Mouse (Mus musculus) spleen, postnatal 10 days (tissue): ENCODE measurements around the gene Mrrf.
A peak's percentile ranks its signal among the peaks of the same experiment; 100 is the strongest.
"Not testable (repeated sequence)": the region's sequence is repeated elsewhere in the genome, so short reads cannot be mapped to it uniquely, and the experiment has no call there.

ENCODE experiments used
- DNase-seq, 2 experiments: peaks; one replicate each; pipeline ENCODE4 v3.0.0; 2021 to 2022; ENCODE audit warnings: low spot score in 2 of 2

Gene Mrrf

DNA sequence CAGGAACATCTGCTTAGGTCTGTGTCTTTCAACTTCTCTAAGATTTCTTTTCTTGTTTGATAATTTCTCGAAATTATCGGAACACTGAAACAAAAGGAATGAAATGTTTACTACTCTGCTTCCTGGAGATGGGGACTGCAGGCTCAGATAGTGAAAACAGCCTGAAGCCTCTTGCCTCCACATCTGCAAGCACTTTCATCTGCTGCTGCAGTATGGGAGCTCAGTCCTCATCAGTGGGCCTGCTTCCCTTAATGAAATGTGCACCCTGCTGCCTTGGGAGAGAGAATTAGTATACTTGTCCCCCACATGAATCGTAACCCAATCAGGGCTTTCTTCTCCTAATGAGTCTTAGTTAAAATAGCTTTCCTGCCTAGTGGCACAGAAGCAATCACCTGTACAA is 7.1 kb upstream of the Mrrf start:
- no peak for DNase-seq

- DNase-seq: no peak
These were observed 302 bp upstream of the Mrrf start for GRCm38 (mm10) chr2:36135887-36136286.

DNA sequence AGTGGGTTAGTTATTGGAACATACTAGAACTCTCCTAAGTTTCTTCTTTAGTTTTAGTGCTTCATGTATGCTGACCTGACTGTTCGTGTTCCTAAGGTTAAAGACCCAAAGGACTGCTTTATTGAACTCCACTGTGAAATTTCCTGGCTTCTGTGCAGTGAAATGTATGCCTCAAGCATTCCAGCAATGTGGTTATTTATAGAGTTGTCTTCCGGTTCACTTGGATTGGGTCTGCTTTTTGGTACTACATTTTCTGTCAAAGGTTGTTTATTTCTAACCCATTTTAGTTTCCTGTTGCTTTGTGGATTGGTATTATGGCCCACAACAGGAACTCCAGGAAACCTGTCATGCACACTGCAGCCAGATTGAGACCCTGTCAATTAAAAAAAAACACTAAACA is 2.9 kb downstream of the Mrrf start:
- DNase-seq: no peak

- DNase-seq: no peak
These were observed 12.7 kb downstream of the Mrrf start for GRCm38 (mm10) chr2:36148876-36149365.

DNA sequence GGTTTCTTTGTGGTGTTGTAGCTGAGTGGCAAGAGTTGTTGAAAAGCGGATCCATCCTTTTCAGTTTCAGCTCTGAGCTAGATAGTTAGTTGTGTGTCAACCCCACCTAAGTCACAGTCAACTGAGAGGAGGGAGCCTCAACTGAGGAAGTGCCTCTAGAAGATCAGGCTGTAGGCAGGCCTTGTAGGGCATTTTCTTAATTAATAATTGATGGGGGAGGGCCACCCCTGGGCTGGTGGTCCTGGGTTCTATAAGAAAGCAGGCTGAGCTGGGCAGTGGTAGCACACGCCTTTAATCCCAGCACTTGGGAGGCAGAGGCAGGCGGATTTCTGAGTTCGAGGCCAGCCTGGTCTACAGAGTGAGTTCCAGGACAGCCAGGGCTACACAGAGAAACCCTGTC is 16.2 kb downstream of the Mrrf start:
- DNase-seq: not testable (repeated sequence)

GRCm38 (mm10) chr2:36157461-36157860 is 21.3 kb downstream of the Mrrf start:
- DNase-seq: no peak

DNA sequence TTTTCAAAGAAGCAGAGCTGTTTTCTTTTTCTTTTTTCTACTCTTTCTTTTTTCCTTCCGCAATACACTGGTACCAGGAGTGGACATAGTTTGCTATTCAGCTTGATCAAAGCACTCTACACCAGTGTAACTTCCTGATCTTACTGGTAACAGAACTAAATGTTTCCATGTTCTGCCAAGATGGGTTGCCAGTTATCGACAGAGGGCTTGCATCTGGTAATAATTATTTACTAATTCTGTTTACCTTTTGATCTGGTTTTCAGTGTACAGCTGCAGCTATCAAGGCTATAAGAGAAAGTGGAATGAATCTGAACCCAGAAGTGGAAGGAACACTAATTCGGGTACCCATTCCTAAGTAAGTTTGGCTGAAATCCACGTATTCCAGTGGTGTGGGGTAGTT is 23.1 kb downstream of the Mrrf start:
- no peak for DNase-seq

DNA sequence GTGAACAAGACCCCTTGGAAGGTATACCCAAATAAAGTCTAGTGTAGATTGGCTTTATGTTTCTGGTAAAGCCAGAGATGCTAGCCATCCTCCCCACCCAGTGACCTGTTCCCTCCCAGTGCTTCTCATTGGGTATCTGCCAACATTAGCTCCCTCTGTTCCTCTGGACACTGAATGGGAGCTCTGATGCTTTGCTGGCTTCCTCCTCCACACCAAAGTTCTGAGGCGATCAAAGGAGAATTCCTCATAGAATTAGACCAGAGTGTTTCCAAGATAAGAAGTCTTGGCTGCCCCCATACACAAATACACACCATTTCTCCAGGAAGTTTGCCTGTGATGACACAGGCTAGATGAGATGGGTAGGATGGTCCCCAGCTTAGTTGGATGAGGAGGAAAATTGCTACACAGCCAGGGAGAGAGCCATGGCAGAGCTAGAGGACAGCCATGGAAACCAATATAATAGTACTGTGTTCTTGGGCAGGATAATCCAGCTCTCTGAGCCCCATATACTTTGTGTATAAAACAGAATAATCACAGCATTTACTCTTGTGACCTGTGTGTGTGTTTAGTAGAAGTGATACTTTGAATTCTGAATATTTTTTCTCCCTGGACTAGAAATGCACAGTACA is 31.9 kb downstream of the Mrrf start:
- DNase-seq: no peak

- DNase-seq: no peak
These were observed 33.0 kb downstream of the Mrrf start for GRCm38 (mm10) chr2:36169176-36169575.

DNA sequence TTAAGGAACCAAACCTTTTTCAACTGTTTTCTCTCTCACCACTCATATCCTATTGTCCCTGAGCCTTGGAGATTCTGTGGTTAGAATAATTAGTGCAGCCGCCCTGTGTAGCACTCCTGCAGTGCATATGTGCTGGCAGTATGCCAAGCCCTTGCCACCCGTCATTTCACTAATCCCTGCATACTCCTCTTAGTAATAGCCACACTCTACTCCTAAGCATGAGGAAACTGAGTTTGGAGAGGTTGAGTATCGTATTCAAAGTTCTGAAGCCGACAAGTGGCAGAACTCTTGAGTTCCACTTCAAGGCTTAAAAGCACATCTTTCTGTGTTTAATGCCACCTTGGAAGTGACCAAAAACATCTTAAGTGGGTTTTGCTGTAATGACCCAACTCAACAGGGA is 35.9 kb downstream of the Mrrf start:
- no peak for DNase-seq

DNA sequence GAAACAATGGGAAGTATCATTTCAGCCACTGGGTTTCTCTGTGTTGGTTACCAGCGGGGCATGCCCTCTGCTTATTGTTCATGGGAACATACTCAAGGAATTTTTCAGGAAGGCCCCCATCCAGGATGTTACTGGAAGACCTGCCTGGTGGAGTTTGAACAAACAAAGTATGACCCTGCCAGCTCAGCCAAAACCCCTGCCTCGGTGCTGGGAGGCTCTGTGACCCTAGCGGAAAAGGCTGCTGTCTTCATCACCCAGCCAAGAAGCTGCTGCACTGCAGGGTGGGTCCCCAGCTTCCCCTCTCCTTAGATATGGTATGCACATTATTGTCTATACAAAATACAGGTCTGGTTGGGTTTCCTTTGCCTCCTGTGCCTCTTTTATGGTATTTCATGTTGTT is 36.4 kb downstream of the Mrrf start:
- DNase-seq: no peak

GRCm38 (mm10) chr2:36179487-36179886 is 43.3 kb downstream of the Mrrf start:
- DNase-seq: no peak

DNA sequence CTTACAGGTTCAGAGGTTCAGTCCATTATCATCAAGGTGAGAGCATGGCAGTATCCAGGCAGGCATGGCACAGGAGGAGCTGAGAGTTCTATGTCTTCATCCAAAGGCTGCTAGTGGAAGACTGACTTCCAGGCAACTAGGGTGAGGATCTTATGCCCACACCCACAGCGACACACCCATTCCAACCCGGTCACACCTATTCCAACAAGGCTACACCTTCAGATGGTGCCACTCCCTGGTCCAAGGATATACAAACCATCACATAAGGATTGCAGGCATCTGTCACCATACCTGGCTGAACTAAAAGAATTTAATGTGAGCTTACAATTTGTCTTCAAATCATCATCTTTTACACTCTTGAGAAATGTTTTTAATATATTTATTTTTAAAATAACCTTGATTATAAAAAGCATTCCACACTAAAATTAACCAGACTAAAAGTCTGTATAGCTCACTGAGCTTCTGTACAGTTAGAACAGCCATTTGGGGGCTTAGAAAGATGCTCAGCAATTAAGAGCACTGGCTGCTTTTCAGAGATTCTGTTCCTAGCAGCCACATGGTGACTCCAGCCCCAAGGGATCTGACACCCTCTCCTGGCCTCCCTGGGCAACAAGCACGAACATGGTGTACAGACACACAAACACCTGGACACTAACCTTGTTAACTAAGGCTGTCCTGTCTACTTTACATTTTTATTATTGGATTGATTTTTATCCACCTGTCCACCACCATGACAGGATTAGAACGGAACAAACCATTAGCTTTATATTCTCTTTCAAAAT is 45.6 kb downstream of the Mrrf start:
- DNase-seq: not testable (repeated sequence)

DNA sequence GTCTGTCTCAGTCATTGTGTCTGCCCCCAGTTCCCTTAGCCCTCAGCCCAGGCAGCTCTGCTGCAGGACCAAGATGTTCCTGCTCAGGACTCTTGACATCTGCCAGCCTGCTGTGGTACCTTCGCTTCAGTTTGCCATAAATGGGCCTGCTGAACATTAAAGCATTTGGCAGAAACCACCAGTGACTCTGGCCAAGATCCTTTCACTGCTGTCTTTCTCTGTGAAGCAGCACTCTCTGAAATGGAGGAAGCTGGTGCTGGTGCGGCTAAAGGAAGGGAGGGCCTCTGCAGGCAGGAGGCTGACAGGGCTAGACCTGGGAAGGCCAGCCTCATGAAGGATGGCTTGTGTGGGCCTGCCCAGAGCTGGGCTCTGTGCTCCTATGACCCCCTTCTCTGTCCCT is 47.1 kb downstream of the Mrrf start:
- DNase-seq: no peak

DNA sequence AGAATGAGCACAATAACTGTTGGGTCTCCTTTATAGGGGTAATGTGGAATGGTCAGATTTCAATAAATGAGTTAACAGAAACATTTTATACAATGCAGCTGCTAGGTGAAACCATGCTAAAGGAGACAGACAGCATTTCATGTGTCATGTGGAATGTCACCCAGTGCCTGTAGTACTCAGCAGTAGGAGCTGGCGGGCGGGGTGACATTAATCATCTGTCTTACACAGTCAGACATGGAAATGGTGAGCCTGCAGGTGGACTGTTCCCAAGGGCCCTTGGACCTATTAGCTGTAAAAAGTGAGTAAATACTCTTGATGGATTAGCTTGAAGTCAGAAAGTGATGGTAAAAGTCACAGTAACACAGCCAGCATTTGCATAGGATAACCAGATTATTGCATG is 48.0 kb downstream of the Mrrf start:
- DNase-seq: no peak

DNA sequence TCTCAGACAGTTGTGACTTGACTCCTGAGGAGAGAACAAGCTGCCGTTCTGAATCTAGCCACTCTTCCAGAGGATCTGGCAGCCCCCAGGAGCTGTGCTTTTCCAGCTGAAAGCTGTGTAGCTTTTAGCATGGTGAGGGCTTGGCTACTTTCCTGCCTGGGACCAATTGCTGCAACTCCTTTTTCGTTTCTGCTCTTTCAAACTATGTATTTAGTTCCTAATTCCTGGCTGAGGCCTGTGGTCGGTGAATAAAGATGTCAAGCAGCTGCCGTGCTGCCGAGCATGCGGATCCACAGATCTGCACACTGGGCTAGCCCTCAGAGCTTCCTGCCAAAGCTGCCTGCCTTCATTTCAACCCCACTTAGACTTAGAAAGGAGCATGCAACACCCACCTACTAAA is 48.7 kb downstream of the Mrrf start:
- no peak for DNase-seq

GRCm38 (mm10) chr2:36189200-36189599 is 53.0 kb downstream of the Mrrf start:
- not testable (repeated sequence) for DNase-seq

- no peak for DNase-seq
These were observed 55.1 kb downstream of the Mrrf start for GRCm38 (mm10) chr2:36191098-36191941.

DNA sequence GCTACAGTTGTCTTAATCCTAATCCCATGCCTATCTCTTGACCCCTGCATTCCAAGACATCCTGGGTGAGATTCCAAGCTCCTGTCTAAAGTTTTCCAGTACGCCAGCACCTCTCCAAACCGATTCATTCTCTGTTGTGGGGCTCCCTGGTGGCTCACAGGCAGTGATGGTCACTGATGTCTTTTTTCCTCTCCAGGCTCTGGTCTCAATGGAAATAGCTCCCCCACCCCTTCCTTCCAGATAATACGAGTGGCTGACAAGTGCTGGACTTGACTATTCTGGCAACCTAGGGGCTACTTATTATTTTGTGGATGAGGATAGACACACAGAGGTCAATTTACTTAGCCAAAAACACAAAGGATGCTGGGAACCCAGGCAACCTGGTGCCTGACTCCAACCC is 60.8 kb downstream of the Mrrf start:
- DNase-seq: no peak

GRCm38 (mm10) chr2:36197919-36198881 is 62.0 kb downstream of the Mrrf start:
- DNase-seq: peak; percentile 58 to 81

DNA sequence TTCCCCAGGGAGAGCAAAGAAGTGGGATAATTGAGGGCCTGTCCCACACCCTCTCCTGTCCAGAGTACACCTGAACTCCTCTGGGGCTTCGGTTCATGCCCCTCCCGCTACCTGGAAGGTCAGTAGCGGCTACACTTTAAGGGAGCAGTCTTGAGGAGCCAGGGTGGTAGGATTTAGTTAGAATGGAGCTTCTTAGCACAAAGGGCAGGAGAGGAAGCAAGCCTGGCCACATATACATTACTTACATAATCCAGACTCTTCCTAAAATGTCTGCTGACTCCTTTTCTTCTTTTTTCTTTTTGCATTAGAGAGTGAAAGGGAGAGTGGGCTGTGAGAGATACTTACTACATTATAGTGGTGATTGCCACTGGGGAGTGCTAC is 62.7 kb downstream of the Mrrf start:
- DNase-seq: no peak
